Comparison of ENCODE assay signal across 8 mouse cellular contexts in genomic region chr7:27356861-27357594, GRCm38 (mm10). TPM values are rescaled to one million over a fixed set of nuclear protein-coding genes. Genes with fewer than 3 reads are reported as not detected.
A peak's percentile ranks its signal among the peaks of the same experiment; 100 is the strongest.
DNase-seq lines count a peak whose midpoint lies in the region; ATAC-seq and TF ChIP-seq lines count a peak whose summit lies in the region.

TSS of gene Gm20479 (minus strand) at chr7:27357419.

- peak within 1 kb of the TSS; percentile 93 for H3K4me3 ChIP-seq in thymus, adult 2 months (ENCODE audit: control insufficient read depth, insufficient read depth, low read length)
- H3K4me3 ChIP-seq in forebrain, embryonic 16.5 days (replicated peaks; ENCODE audit: low read length), result peak within 1 kb of the TSS; percentile 68
- H3K4me3 ChIP-seq in kidney, embryonic 14.5 days (ENCODE audit: low read length), result peak within 1 kb of the TSS; percentile 67

- peak within 1 kb of the TSS; percentile 48 for H3K4me2 ChIP-seq in forebrain, embryonic 16.5 days (ENCODE audit: low read length)
- H3K4me2 ChIP-seq in kidney, embryonic 14.5 days (replicated peaks; ENCODE audit: low read depth, low read length), result peak within 1 kb of the TSS; percentile 66

- peaks cover 27% of the 10 kb centered on the region for H3K4me1 ChIP-seq in thymus, adult 2 months (replicated peaks; ENCODE audit: control insufficient read depth, insufficient read depth, low read length)
- peaks cover 22% of the 10 kb centered on the region for H3K4me1 ChIP-seq in forebrain, embryonic 16.5 days (replicated peaks; ENCODE audit: control insufficient read depth, insufficient read depth, low read length)
- H3K4me1 ChIP-seq in kidney, embryonic 14.5 days (ENCODE audit: control insufficient read depth, insufficient read depth, low read length), result peaks cover 18% of the 10 kb centered on the region

- no peak for DNase-seq in thymus, adult 2 months
- DNase-seq in thymus, adult 18-20 months, result no peak
- no peak for DNase-seq in frontal cortex, adult 2 months (ENCODE audit: extremely low spot score in 1 of 2, low spot score in 1 of 2)
- no peak for DNase-seq in thymus, postnatal 25 days
- no peak for DNase-seq in layer of hippocampus, adult 11-12 months (ENCODE audit: low spot score)

- WGBS in thymus, adult 2 months, result 10% methylated on average over 27 of the region's 27 CpGs
- 6% methylated on average over 27 of the region's 27 CpGs for WGBS in forebrain, embryonic 16.5 days
- 3% methylated on average over 27 of the region's 27 CpGs for WGBS in kidney, embryonic 14.5 days

- no peak within 1 kb of the TSS for H3K27ac ChIP-seq in thymus, adult 2 months (ENCODE audit: control insufficient read depth, insufficient read depth, low read length)
- H3K27ac ChIP-seq in forebrain, embryonic 16.5 days (ENCODE audit: low read length), result no peak within 1 kb of the TSS
- H3K27ac ChIP-seq in kidney, embryonic 14.5 days (ENCODE audit: low read depth, low read length), result peak within 1 kb of the TSS; percentile 90

- no peaks in the 10 kb centered on the region for H3K27me3 ChIP-seq in thymus, adult 2 months (ENCODE audit: control insufficient read depth, insufficient read depth, low read length)
- peaks cover 17% of the 10 kb centered on the region for H3K27me3 ChIP-seq in forebrain, embryonic 16.5 days (replicated peaks; ENCODE audit: control insufficient read depth, insufficient read depth, low read length)
- H3K27me3 ChIP-seq in kidney, embryonic 14.5 days (ENCODE audit: control insufficient read depth, insufficient read depth, low read length), result no peaks in the 10 kb centered on the region

- H3K9me3 ChIP-seq in forebrain, embryonic 16.5 days (ENCODE audit: control insufficient read depth, low read length), result no peaks in the 10 kb centered on the region
- H3K9me3 ChIP-seq in kidney, embryonic 14.5 days (ENCODE audit: control insufficient read depth, low read length), result no peaks in the 10 kb centered on the region

- TF ChIP-seq CTCF in thymus, adult 2 months (IDR thresholded peaks at IDR 0.05; ENCODE audit: borderline replicate concordance, control insufficient read depth, extremely low read depth, insufficient read depth, low read length, poor library complexity), result no peak

- peak within 1 kb of the TSS; percentile 32 for H3K9ac ChIP-seq in forebrain, embryonic 16.5 days (replicated peaks; ENCODE audit: low read depth, low read length)
- peak within 1 kb of the TSS; percentile 51 for H3K9ac ChIP-seq in kidney, embryonic 14.5 days (ENCODE audit: low read depth, low read length)

- H3K36me3 ChIP-seq in thymus, adult 2 months (ENCODE audit: control insufficient read depth, insufficient read depth, low read length), result no peaks in the 10 kb centered on the region
- no peaks in the 10 kb centered on the region for H3K36me3 ChIP-seq in forebrain, embryonic 16.5 days (ENCODE audit: control insufficient read depth, insufficient read depth)
- H3K36me3 ChIP-seq in kidney, embryonic 14.5 days (ENCODE audit: control insufficient read depth, insufficient read depth, low read length), result peaks cover under 1% of the 10 kb centered on the region; the same call in 1 of the 2 replicates

- ATAC-seq in forebrain, embryonic 16.5 days, result no peak
- ATAC-seq in kidney, embryonic 14.5 days (ENCODE audit: low FRiP score, low TSS enrichment), result no peak
- ATAC-seq in megakaryocyte, adult 5-6 weeks (ENCODE audit: poor library complexity, severe bottlenecking), result peak; percentile 41

- no peak for TF ChIP-seq POLR2A in thymus, adult 2 months (IDR thresholded peaks at IDR 0.05; ENCODE audit: control insufficient read depth, extremely low read depth, insufficient read depth, low read length, poor library complexity)

RNA-seq across cellular contexts. Expression of gene Gm20479, which starts in this region (rescaled TPM):
- polyA plus RNA-seq in thymus, adult 2 months (2012; rRNA removed), result not detected in 2 replicates
- not detected in 2 replicates for polyA plus RNA-seq in forebrain, embryonic 16.5 days (2015; fragmentation: Nextera tagmentation; extraction: Ambion mirVana)
- polyA plus RNA-seq in kidney, embryonic 14.5 days (2014; fragmentation: Nextera tagmentation; extraction: Ambion mirVana), result 1.9 TPM in 1 of 2 replicates, not detected in the other
- total RNA-seq in megakaryocyte, adult 5-6 weeks (2015), result not detected in 2 replicates
- total RNA-seq in megakaryocyte, adult 5-6 weeks (2017), result not detected in 2 replicates
- polyA plus RNA-seq in frontal cortex, adult 2 months (2012; rRNA removed), result 0.25 TPM in 1 of 2 replicates, not detected in the other

Comparison
In these comparisons a context has a peak if more than half of its experiments do, and no peak if none do; other contexts are left out.
1. Peak in ATAC-seq in megakaryocyte, adult 5-6 weeks; RNA of the gene not detected or under 1 TPM.